Mouse (Mus musculus) limb, embryonic 14.5 days (tissue): ENCODE measurements around the gene Pex7. TPM values are rescaled to one million over a fixed set of nuclear protein-coding genes. Genes with fewer than 3 reads are reported as not detected.

Experiments
- ATAC-seq: fragments of 200-750 bp; cut with Nextera tagmentation; 2 replicates; pipeline ENCODE4 v1.8.0; 2017; ENCODE audit warnings: low read depth, moderate number of reproducible peaks, moderate TSS enrichment; ENCODE audit not compliant: low FRiP score
- DNase-seq: peaks from one replicate; pipeline ENCODE4 v3.0.0-alpha.2; 2015; ENCODE audit warnings: low spot score
- H3K27ac ChIP-seq: fragments of 300-500 bp; sonication (generic); replicated peaks from 2 replicates; pipeline ENCODE4 v1.5.1; 2014; ENCODE audit warnings: low read depth, mild to moderate bottlenecking, low read length, moderate library complexity, mixed read lengths
- H3K27me3 ChIP-seq: fragments of 300-500 bp; sonication (generic); 2 replicates; pipeline ENCODE4 v1.6.1; 2014; ENCODE audit warnings: low read length, mixed read lengths; ENCODE audit not compliant: control insufficient read depth, insufficient read depth
- H3K36me3 ChIP-seq: fragments of 300-500 bp; sonication (generic); 2 replicates; pipeline ENCODE4 v1.6.1; 2014; ENCODE audit warnings: mild to moderate bottlenecking, low read length, moderate library complexity, mixed read lengths; ENCODE audit not compliant: control insufficient read depth, insufficient read depth
- H3K4me1 ChIP-seq: fragments of 300-500 bp; sonication (generic); 2 replicates; pipeline ENCODE4 v1.6.1; 2014; ENCODE audit warnings: antibody characterized with exemption, low read length, mixed read lengths; ENCODE audit not compliant: control insufficient read depth, insufficient read depth
- H3K4me2 ChIP-seq: fragments of 300-500 bp; sonication (generic); replicated peaks from 2 replicates; pipeline ENCODE4 v1.6.1; 2014; ENCODE audit warnings: low read depth, mild to moderate bottlenecking, low read length, moderate library complexity; ENCODE audit not compliant: severe bottlenecking
- H3K4me3 ChIP-seq: fragments of 300-500 bp; sonication (generic); replicated peaks from 2 replicates; pipeline ENCODE4 v1.5.1; 2014; ENCODE audit warnings: low read length
- H3K9ac ChIP-seq: fragments of 300-500 bp; sonication (generic); 2 replicates; pipeline ENCODE4 v1.6.1; 2014; ENCODE audit warnings: mild to moderate bottlenecking, low read depth, low read length, moderate library complexity; ENCODE audit not compliant: severe bottlenecking
- H3K9me3 ChIP-seq: fragments of 300-500 bp; sonication (generic); 2 replicates; pipeline ENCODE4 v1.6.1; 2016; ENCODE audit warnings: low read length; ENCODE audit not compliant: control insufficient read depth
- POLR2A ChIP-seq: fragments of 200-500 bp; IDR thresholded peaks from 2 replicates; pipeline ENCODE4 v1.8.0; 2012; ENCODE audit warnings: inconsistent platforms, mild to moderate bottlenecking, moderate library complexity, borderline replicate concordance; ENCODE audit not compliant: insufficient read depth, insufficient read length; ENCODE audit errors: extremely low read depth
- WGBS: fragments of 180-500 bp; shearing (Covaris S2); extraction: QIAGEN DNeasy Blood & Tissue Kit; methylation state at CpG from one replicate; pipeline ENCODE4 v1.1.7; 2014; 5-methylcytosine and 5-hydroxymethylcytosine counted together
- polyA plus RNA-seq, 2 experiments: library from polyadenylated mRNA; depleted of rRNA in 1 of 2; stranded (reverse) in 1 of 2; unstranded in 1 of 2; fragments of >200 nt; fragmentation: Nextera tagmentation in 1 of 2; extraction: Ambion mirVana in 1 of 2; gene quantifications; 2 replicates each; pipeline versions ENCODE4 v1.2.1 to v1.2.3; 2012 to 2014

Gene Pex7
- polyA plus RNA-seq, 2 experiments: 19.2 to 31.5 TPM

DNA sequence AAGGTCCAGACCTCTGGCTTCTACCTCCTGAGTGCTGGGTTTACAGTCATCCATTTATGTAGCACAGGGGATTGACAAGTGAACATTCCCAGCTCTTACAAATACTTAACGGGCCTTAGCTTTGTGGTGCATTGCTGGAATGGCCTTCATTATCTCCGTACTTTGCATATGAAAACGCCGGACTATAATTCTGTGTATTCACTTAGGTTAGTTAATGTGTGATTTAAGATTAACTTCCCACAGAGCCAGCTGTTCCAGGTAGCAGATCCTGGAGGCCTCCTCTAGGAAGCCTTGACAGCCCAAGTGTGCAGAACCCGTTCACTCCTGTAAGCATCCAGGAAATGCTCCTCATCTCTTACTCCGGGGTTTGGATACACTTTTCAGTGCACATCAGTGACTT, 31.2 kb upstream of the Pex7 start:
- H3K4me1 ChIP-seq: peaks cover 21% of the 10 kb centered on the region
- no peak overlapping the region for H3K27ac ChIP-seq
- 61% methylated on average over 6 of the region's 6 CpGs for WGBS
- H3K9ac ChIP-seq: no peak overlapping the region
- no peak for TF ChIP-seq POLR2A
- H3K27me3 ChIP-seq: no peaks in the 10 kb centered on the region
- no peak overlapping the region for H3K4me3 ChIP-seq
- ATAC-seq (no peak), DNase-seq (no peak)
- no peaks in the 10 kb centered on the region for H3K9me3 ChIP-seq
- H3K36me3 ChIP-seq: no peaks in the 10 kb centered on the region
- H3K4me2 ChIP-seq: no peak overlapping the region

DNA sequence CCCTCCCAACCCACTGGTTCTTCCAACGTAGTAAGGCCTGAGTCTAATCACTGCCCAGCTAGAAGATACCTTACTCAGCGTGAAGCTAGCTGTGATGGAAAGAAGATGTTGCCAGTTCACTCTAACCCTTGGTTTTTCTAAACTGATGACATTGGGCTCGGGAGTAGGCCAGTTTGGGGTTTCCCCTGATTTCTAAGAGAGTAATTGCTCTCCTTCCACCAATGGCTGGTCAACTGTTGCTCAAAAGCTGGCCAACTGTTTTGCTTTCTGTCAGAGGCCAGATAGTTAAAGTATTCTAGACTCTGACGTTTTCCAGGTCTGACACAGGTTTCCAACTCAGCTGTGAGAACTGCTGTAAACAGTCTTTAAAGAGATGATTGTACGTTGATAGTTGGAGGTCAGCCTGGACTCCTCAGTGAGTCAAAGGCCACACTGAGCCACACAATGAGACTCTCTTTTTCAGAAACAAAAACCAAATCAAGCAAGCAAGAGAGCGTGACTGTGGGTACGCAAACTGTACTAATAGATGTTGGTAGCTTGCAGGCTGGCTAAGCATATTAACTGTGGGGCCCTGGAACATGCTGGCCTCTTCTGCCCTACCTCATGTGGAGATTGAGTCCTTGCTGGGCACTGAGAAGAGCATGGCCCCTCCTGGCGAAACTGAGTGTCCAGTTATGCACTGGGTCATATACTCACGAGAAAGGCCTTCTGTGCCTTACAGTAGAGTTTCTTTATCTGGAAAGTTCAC, 29.6 kb upstream of the Pex7 start:
- Histone ChIP-seq H3K4me1 (peaks cover 21% of the 10 kb centered on the region), H3K4me3 (no peak overlapping the region), H3K27me3 (0 out of 2 replicates have a peak, but pooled peaks cover 5% of the 10 kb centered on the region), H3K9me3 (no peaks in the 10 kb centered on the region), H3K4me2 (peak overlapping the region; percentile 14; the same call in 1 of the 2 replicates), H3K27ac (no peak overlapping the region), H3K36me3 (no peaks in the 10 kb centered on the region), H3K9ac (no peak overlapping the region)
- no peak for TF ChIP-seq POLR2A
- ATAC-seq: no peak
- 64% methylated on average over 9 of the region's 9 CpGs for WGBS
- DNase-seq: no peak

GRCm38 (mm10) chr10:19935821-19936367, 28.4 kb upstream of the Pex7 start:
- Histone ChIP-seq H3K36me3 (no peaks in the 10 kb centered on the region), H3K4me1 (peaks cover 21% of the 10 kb centered on the region), H3K9me3 (no peaks in the 10 kb centered on the region), H3K4me3 (peak overlapping the region; percentile 73), H3K27ac (no peak overlapping the region), H3K9ac (no peak overlapping the region), H3K4me2 (peak overlapping the region; percentile 85), H3K27me3 (0 out of 2 replicates have a peak, but pooled peaks cover 5% of the 10 kb centered on the region)
- DNase-seq: no peak
- 49% methylated on average over 4 of the region's 4 CpGs for WGBS
- ATAC-seq: no peak
- TF ChIP-seq POLR2A: no peak

- Histone ChIP-seq H3K27ac (no peak overlapping the region), H3K27me3 (0 out of 2 replicates have a peak, but pooled peaks cover 5% of the 10 kb centered on the region), H3K9me3 (no peaks in the 10 kb centered on the region), H3K36me3 (no peaks in the 10 kb centered on the region), H3K4me2 (peak overlapping the region; percentile 85), H3K4me3 (peak overlapping the region; percentile 73), H3K9ac (peak overlapping the region; percentile 66), H3K4me1 (peaks cover 21% of the 10 kb centered on the region)
- TF ChIP-seq POLR2A: no peak
- ATAC-seq: no peak
- no peak for DNase-seq
- 7% methylated on average over 10 of the region's 10 CpGs for WGBS
Observed at GRCm38 (mm10) chr10:19935295-19935623, 27.8 kb upstream of the Pex7 start.

DNA sequence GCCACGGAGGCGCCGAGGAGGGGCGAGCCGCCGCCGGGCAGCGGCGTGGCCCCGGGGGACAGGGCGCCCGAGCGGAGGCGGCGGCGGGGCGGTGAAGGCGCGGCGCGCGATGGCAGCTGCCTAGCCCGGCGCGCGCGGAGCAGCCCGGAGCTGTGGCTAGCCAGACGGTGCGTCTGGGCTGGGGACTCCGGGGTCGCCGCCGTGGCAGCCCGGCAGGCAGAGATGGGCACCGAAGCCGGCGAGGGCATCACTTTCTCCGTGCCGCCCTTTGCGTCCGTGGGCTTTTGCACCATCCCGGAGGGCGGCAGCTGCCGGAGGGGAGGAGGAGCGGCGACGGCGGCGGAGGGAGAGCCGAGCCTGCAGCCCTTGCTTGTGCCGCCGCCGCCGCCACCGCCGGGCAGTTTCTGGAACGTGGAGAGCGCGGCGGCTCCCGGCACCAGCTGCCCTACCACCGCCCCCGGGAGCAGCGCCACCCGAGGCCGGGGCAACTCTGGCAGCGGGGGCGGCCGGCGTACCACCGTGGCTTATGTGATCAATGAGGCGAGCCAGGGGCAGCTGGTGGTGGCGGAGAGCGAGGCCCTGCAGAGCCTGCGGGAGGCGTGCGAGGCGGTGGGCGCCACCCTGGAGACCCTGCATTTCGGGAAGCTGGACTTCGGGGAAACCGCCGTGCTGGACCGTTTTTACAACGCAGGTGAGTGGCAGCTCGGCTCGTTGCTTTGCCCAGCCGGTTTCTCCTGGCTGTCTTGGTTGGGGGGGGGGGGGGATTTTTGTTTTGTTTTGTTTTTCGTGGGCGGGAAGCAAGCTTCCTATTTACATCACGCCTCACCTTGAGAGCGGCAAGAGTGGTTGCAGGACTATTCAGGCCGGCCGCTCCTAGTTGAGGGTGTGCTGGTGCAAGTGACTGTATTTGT, 27.1 kb upstream of the Pex7 start, which contains the start of gene Map3k5:
Gene Map3k5 (plus strand): TSS at position 89 of the 911 bp plus-strand sequence.
- Histone ChIP-seq H3K9ac (peak within 1 kb of the TSS; percentile 66), H3K4me2 (peak within 1 kb of the TSS; percentile 85), H3K4me3 (peak within 1 kb of the TSS; percentile 73), H3K36me3 (no peaks in the 10 kb centered on the region), H3K27ac (peak within 1 kb of the TSS; percentile 63; the same call in 1 of the 2 replicates), H3K4me1 (peaks cover 21% of the 10 kb centered on the region), H3K9me3 (no peaks in the 10 kb centered on the region), H3K27me3 (0 out of 2 replicates have a peak, but pooled peaks cover 5% of the 10 kb centered on the region)
- no peak for TF ChIP-seq POLR2A
- ATAC-seq: 0 out of 2 replicates have a peak, but pooled peaks have one; percentile 32
- DNase-seq: peak; percentile 28
- 2% methylated on average over 25 of the region's 95 CpGs for WGBS
